Mouse (Mus musculus) liver, postnatal 0 days (tissue): Measurements from ENCODE around the gene Surf1.

ENCODE experiments used
- CTCF ChIP-seq: sonication (generic); IDR thresholded peaks from 2 replicates; pipeline ENCODE4 v1.5.1; 2016; ENCODE audit warnings: antibody characterized with exemption, low read depth
- EP300 ChIP-seq: IDR thresholded peaks from 2 replicates; pipeline ENCODE4 v1.6.1; 2016; ENCODE audit warnings: antibody characterized with exemption, low read depth, mild to moderate bottlenecking

GRCm38 (mm10) chr2:26913416-26914147 is 2.7 kb downstream of the Surf1 start:
- TF ChIP-seq EP300 (no peak), CTCF (no peak)
